In genomic region chr10:91170143-91170941, GRCm38 (mm10) we compare ENCODE assay signal across 7 mouse cellular contexts. TPM values are rescaled to one million over a fixed set of nuclear protein-coding genes. Genes with fewer than 3 reads are reported as not detected.
DNase-seq lines count a peak whose midpoint lies in the region; ATAC-seq lines count a peak whose summit lies in the region.

No protein-coding gene starts in this region.

- H3K36me3 ChIP-seq in intestine, embryonic 15.5 days, result 0 out of 2 replicates have a peak, but pooled peaks cover 2% of the 10 kb centered on the region
- peaks cover 19% of the 10 kb centered on the region for H3K36me3 ChIP-seq in limb, embryonic 12.5 days
- peaks cover 4% of the 10 kb centered on the region; the same call in 1 of the 2 replicates for H3K36me3 ChIP-seq in midbrain, embryonic 14.5 days (ENCODE audit: control insufficient read depth, insufficient read depth, low read length)

- H3K4me1 ChIP-seq in intestine, embryonic 15.5 days (replicated peaks), result peaks cover 11% of the 10 kb centered on the region
- peaks cover 27% of the 10 kb centered on the region for H3K4me1 ChIP-seq in limb, embryonic 12.5 days (replicated peaks)
- peaks cover 20% of the 10 kb centered on the region for H3K4me1 ChIP-seq in midbrain, embryonic 14.5 days (ENCODE audit: control insufficient read depth, insufficient read depth, low read length)

- WGBS in intestine, embryonic 15.5 days, result under 1% methylated on average over 50 of the region's 50 CpGs
- WGBS in limb, embryonic 12.5 days, result under 1% methylated on average over 49 of the region's 50 CpGs
- under 1% methylated on average over 50 of the region's 50 CpGs for WGBS in midbrain, embryonic 14.5 days

- H3K9me3 ChIP-seq in intestine, embryonic 15.5 days, result no peaks in the 10 kb centered on the region
- peaks cover 3% of the 10 kb centered on the region; the same call in 1 of the 2 replicates for H3K9me3 ChIP-seq in limb, embryonic 12.5 days
- no peaks in the 10 kb centered on the region for H3K9me3 ChIP-seq in midbrain, embryonic 14.5 days (ENCODE audit: control insufficient read depth, low read length)

- no peaks in the 10 kb centered on the region for H3K27me3 ChIP-seq in intestine, embryonic 15.5 days (replicated peaks)
- H3K27me3 ChIP-seq in limb, embryonic 12.5 days, result no peaks in the 10 kb centered on the region
- no peaks in the 10 kb centered on the region for H3K27me3 ChIP-seq in midbrain, embryonic 14.5 days (ENCODE audit: control insufficient read depth, insufficient read depth, low read length)

- H3K9ac ChIP-seq in intestine, embryonic 15.5 days, result peak overlapping the region; percentile 100
- peak overlapping the region; percentile 100 for H3K9ac ChIP-seq in limb, embryonic 12.5 days (replicated peaks)
- H3K9ac ChIP-seq in midbrain, embryonic 14.5 days (replicated peaks; ENCODE audit: low read length), result peak overlapping the region; percentile 97

- peak overlapping the region; percentile 62 for H3K4me2 ChIP-seq in intestine, embryonic 15.5 days (replicated peaks)
- peak overlapping the region; percentile 66 for H3K4me2 ChIP-seq in limb, embryonic 12.5 days
- H3K4me2 ChIP-seq in midbrain, embryonic 14.5 days (ENCODE audit: low read length), result peak overlapping the region; percentile 78

- H3K4me3 ChIP-seq in intestine, embryonic 15.5 days (replicated peaks), result peak overlapping the region; percentile 93
- peak overlapping the region; percentile 96 for H3K4me3 ChIP-seq in limb, embryonic 12.5 days (replicated peaks)
- H3K4me3 ChIP-seq in midbrain, embryonic 14.5 days (replicated peaks; ENCODE audit: low read depth, low read length), result peak overlapping the region; percentile 94

- DNase-seq in adrenal gland, adult 2 months, result peak; percentile 90
- DNase-seq in embryo, embryonic 10.5 days (ENCODE audit: low spot score), result peak; percentile 95
- DNase-seq in gastrocnemius, postnatal 25 days, result peak; percentile 83
- DNase-seq in midbrain, embryonic 14.5 days, result peak; percentile 97
- peak; percentile 76 to 84 for DNase-seq in spleen, adult 18-20 months

- H3K27ac ChIP-seq in intestine, embryonic 15.5 days, result peak overlapping the region; percentile 100
- peak overlapping the region; percentile 100 for H3K27ac ChIP-seq in limb, embryonic 12.5 days
- peak overlapping the region; percentile 100 for H3K27ac ChIP-seq in midbrain, embryonic 14.5 days (replicated peaks; ENCODE audit: low read depth, low read length)

- ATAC-seq in intestine, embryonic 15.5 days, result peak; percentile 44
- peak; percentile 45; the same call in 1 of the 2 replicates for ATAC-seq in limb, embryonic 12.5 days (ENCODE audit: insufficient number of reproducible peaks, insufficient read depth, low FRiP score, low TSS enrichment, low read depth)
- ATAC-seq in midbrain, embryonic 14.5 days (ENCODE audit: low FRiP score, low TSS enrichment), result peak; percentile 53

RNA-seq across cellular contexts. Expression of gene Tmpo, which starts 10.8 kb away (rescaled TPM):
- total RNA-seq in adrenal gland, adult 2 months (2021), result 10 to 100 TPM; 68.0 to 90.6 TPM
- polyA plus RNA-seq in adrenal gland, adult 2 months (2012; rRNA removed), result 41.1 and 41.4 TPM in 2 replicates
- total RNA-seq in gastrocnemius, postnatal 25 days (2021), result 10 to 100 TPM; 43.5 to 46.7 TPM
- polyA plus RNA-seq in intestine, embryonic 15.5 days (2015; fragmentation: Nextera tagmentation; extraction: Ambion mirVana), result 165 and 209 TPM in 2 replicates
- polyA plus RNA-seq in limb, embryonic 12.5 days (2016; fragmentation: Nextera tagmentation; extraction: Ambion mirVana), result 436 and 444 TPM in 2 replicates
- 127 and 162 TPM in 2 replicates for polyA plus RNA-seq in midbrain, embryonic 14.5 days (2014; fragmentation: Nextera tagmentation; extraction: Ambion mirVana)

RNA-seq across cellular contexts. Expression of gene Slc25a3, which starts 46.5 kb away (rescaled TPM):
- 1,000 to 10,000 TPM; 1,193 to 1,310 TPM for total RNA-seq in adrenal gland, adult 2 months (2021)
- 1,760 and 3,093 TPM in 2 replicates for polyA plus RNA-seq in adrenal gland, adult 2 months (2012; rRNA removed)
- 1,000 to 10,000 TPM; 1,149 to 1,195 TPM for total RNA-seq in gastrocnemius, postnatal 25 days (2021)
- polyA plus RNA-seq in intestine, embryonic 15.5 days (2015; fragmentation: Nextera tagmentation; extraction: Ambion mirVana), result 611 and 651 TPM in 2 replicates
- 393 and 402 TPM in 2 replicates for polyA plus RNA-seq in limb, embryonic 12.5 days (2016; fragmentation: Nextera tagmentation; extraction: Ambion mirVana)
- 565 and 569 TPM in 2 replicates for polyA plus RNA-seq in midbrain, embryonic 14.5 days (2014; fragmentation: Nextera tagmentation; extraction: Ambion mirVana)

Comparison
In these comparisons a context has a peak if more than half of its experiments do, and no peak if none do; other contexts are left out.
1. Peak in every context shown above with its lines: DNase-seq, ATAC-seq, H3K4me3 ChIP-seq and H3K27ac ChIP-seq.